Mouse (Mus musculus) thymus, adult 2 months (tissue): ENCODE results near the gene Rdh1.
A peak's percentile ranks its signal among the peaks of the same experiment; 100 is the strongest.

Source experiments
- CTCF ChIP-seq: fragments of 200-500 bp; IDR thresholded peaks from 2 replicates; pipeline ENCODE4 v1.5.1; 2012; ENCODE audit warnings: mild to moderate bottlenecking, control low read depth, low read length, moderate library complexity, borderline replicate concordance; ENCODE audit not compliant: control insufficient read depth, poor library complexity, insufficient read depth; ENCODE audit errors: extremely low read depth
- POLR2A ChIP-seq: fragments of 200-500 bp; IDR thresholded peaks from 2 replicates; pipeline ENCODE4 v1.6.1; 2012; ENCODE audit warnings: mild to moderate bottlenecking, low read length, control low read depth, moderate library complexity; ENCODE audit not compliant: control insufficient read depth, poor library complexity, insufficient read depth; ENCODE audit errors: extremely low read depth

DNA sequence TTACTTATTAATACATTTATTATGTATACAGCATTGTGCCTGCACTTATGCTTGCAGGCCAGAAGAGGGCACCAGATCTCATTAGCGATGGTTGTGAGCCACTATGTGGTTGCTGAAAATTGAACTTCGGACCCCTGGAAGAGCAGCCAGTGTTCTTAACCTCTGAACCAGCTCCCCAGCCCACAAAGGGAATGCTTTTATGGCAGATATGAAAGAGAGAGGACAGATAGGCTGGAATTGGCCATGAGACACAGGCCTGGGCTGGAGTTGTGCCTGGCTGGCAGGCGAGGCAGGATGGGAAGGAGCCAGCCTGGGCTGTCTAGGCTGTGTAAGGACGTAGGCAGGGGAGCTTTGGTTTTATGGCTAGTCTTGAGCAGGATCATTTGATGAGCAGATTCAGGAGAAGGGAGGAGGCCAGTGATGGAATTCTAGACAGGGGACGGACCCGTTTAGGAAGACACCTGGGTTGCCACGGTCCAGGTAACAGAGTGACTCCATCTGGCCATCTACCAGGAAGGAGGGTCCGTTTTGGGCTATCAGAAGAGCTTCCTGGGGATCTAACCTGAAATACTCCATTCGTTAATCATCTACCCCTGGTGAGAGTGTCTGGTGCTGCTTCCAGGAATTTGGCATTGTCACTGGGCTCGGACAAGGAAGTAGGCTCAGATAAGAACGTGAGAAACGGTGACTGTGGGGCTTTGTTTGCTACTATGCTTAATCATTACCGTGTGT, 21.2 kb upstream of the Rdh1 start:
- TF ChIP-seq POLR2A: no peak
- TF ChIP-seq CTCF: peak; percentile 62; the same call in 1 of the 2 replicates
